Mouse (Mus musculus): ENCODE results near the gene Cers5.

Cers5 gene

GRCm38 (mm10) chr15:99724292-99725021, 48.2 kb downstream of the Cers5 start:
- DNase-seq (ENCODE audit: low spot score) = peak; percentile 85

GRCm38 (mm10) chr15:99723515-99724291, 49.0 kb downstream of the Cers5 start:
- DNase-seq (ENCODE audit: low spot score) = peak; percentile 83

GRCm38 (mm10) chr15:99723120-99723514, 49.6 kb downstream of the Cers5 start:
- DNase-seq (ENCODE audit: low spot score) = no peak

- DNase-seq (ENCODE audit: low spot score) = no peak
Observed at GRCm38 (mm10) chr15:99721921-99722743, 50.6 kb downstream of the Cers5 start.

GRCm38 (mm10) chr15:99719865-99720264, 52.8 kb downstream of the Cers5 start:
- no peak for DNase-seq (ENCODE audit: low spot score)

GRCm38 (mm10) chr15:99718461-99719021, 54.1 kb downstream of the Cers5 start:
- DNase-seq (ENCODE audit: low spot score) = peak; percentile 73

GRCm38 (mm10) chr15:99717386-99718334, 55.0 kb downstream of the Cers5 start, which contains the start of gene Gpd1:
Gene Gpd1 (plus strand): TSS chr15:99717515.
- no peak for DNase-seq (ENCODE audit: low spot score)

GRCm38 (mm10) chr15:99716814-99717213, 55.9 kb downstream of the Cers5 start:
- DNase-seq (ENCODE audit: low spot score) = no peak

GRCm38 (mm10) chr15:99715982-99716746, 56.5 kb downstream of the Cers5 start:
- DNase-seq (ENCODE audit: low spot score) = peak; percentile 77

- no peak for DNase-seq (ENCODE audit: low spot score)
Observed at GRCm38 (mm10) chr15:99715361-99715865, 57.3 kb downstream of the Cers5 start.

GRCm38 (mm10) chr15:99714858-99715257, 57.8 kb downstream of the Cers5 start:
- peak; percentile 70 for DNase-seq (ENCODE audit: low spot score)

GRCm38 (mm10) chr15:99714206-99714605, 58.5 kb downstream of the Cers5 start:
- DNase-seq (ENCODE audit: low spot score) = no peak

- no peak for DNase-seq (ENCODE audit: low spot score)
Observed at GRCm38 (mm10) chr15:99713569-99713968, 59.1 kb downstream of the Cers5 start.

- DNase-seq (ENCODE audit: low spot score) = no peak
Observed at GRCm38 (mm10) chr15:99712666-99713559, 59.8 kb downstream of the Cers5 start.

- no peak for DNase-seq (ENCODE audit: low spot score)
Observed at GRCm38 (mm10) chr15:99711491-99711890, 61.2 kb downstream of the Cers5 start.

GRCm38 (mm10) chr15:99710221-99711190, 62.2 kb downstream of the Cers5 start:
- no peak for DNase-seq (ENCODE audit: low spot score)

- no peak for DNase-seq (ENCODE audit: low spot score)
Observed at GRCm38 (mm10) chr15:99708176-99708575, 64.5 kb downstream of the Cers5 start.
